Mouse (Mus musculus): ENCODE data around the gene Ccna2.
A peak's percentile ranks its signal among the peaks of the same experiment; 100 is the strongest.

Gene Ccna2

DNA sequence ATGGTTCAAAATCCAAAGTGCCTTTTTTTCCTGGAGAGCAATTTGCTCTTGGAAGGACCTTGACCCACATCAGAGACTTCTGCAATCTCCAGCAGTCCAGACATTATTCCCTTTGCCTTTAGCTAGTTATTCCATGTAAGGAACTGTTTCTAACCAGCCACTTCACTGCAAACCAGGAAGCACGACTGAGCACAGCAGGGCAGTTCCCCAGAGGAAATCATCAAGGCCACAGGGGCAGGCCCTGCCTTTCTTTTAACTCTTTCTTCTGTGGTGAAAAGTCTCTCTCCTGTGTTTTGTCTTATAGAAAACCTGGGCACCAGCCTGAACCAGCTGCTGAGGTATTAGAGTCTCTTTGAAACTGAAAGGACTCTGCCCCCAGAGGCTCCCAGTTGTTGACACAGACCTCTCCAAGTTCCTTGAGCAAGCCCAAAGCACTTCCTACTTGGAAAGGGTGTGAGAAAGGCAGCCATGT is 38.7 kb downstream of the Ccna2 start:
- no peak for DNase-seq (ENCODE audit: low read depth, low spot score)

DNA sequence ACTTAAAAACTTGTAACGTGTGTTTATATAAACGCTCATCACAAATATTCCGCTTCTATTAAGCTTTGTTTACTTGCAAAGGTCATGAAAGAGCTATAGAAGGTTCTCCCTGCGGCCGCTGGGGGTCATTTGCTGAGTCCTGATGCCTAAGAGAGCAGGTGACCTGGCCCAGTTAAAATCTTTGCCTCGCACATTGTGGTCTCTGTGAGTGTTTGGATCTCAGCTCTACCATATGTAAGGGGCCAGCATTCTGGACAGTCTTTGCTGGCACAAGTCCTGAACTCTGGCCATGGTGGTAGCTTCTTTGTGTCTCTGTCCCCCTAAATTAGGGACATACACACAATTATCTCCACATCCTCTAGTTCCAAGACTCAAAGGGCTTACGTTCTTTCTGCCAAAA is 39.2 kb downstream of the Ccna2 start:
- no peak for DNase-seq (ENCODE audit: low read depth, low spot score)

DNA sequence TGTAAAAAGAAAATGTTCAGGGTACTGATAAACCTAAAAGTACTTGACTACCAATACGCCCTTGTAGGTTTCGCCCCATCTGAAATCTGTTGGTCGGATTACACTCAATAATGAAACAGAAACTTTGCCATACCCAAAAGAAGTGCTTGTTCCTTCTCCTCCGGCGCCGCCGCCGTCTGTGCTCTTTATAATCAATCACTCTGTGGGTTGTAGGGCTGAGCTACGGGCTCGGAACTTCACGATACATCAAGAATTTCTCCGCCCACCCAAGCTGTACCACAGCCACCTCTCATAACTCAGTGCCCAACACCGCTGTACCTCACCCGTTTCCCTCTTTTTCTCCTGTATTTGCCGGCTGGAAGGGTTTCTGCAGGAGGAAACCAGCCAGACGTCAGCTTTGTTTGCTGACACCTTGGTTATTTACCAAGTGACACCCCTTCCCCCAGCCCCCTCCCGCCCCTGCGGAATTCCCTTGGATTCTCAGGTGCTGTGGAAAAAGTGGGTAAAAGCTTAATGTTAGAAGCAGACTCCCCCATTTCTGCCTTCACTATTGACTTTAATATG is 39.9 kb downstream of the Ccna2 start:
- DNase-seq (ENCODE audit: low read depth, low spot score): no peak

DNA sequence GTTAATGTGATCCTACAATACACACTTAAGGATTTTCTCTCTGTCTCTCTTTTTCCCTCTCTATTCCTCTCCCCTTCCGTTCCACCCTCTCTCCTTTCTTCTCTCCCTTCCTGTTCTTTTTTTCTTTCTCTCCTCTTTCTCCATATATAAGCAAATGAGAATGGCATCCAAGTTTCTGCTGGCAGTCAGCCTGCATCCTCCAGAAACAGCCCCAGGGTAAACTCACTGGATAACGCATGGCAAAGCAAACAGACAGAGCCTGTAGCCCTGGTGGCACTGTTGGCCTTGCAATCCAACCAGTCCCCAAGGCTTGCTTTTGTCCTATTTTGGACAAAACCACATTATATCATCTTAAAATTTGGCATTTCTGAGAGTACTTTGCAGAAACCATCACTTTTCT is 40.7 kb downstream of the Ccna2 start:
- peak; percentile 77 for DNase-seq (ENCODE audit: low read depth, low spot score)

DNA sequence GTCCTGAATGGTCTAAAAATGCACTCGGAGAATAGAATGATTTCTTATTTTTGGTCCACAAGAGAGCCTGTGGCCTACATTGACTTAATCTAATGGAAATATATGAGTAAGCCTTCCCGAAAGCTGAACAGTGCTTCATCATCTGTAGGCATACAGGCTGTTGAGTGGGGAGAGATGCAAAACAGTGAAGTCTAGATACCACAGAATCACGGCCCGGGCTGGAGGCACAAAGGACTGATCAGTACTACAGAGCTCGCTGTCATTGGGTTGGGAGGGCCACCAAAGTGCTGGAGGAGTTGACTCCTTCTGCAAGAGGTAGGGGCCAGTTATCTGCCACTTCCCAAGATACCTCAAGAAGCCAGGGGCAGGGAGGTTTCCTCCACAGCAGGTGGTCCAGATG is 41.2 kb downstream of the Ccna2 start:
- no peak for DNase-seq (ENCODE audit: low read depth, low spot score)

DNA sequence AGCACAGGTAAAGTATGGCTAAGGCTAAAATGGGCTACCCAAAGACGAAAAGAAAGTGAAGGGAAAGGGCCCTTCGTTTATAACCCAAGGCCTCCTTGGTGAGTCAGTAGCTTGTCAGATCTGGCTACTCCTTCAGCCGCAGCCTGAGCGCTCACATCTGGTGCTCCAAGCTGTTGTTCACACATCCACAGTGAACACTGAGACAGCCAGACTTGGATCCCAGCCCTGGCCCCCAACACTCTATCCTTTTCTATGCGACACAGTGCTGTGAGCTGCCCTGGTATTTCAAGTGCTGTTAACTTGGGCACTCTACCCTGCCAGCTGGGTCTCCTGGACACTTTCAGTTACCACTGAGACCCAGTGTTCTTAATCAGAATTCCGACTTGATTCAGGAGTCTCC is 41.6 kb downstream of the Ccna2 start:
- DNase-seq (ENCODE audit: low read depth, low spot score): peak; percentile 60

DNA sequence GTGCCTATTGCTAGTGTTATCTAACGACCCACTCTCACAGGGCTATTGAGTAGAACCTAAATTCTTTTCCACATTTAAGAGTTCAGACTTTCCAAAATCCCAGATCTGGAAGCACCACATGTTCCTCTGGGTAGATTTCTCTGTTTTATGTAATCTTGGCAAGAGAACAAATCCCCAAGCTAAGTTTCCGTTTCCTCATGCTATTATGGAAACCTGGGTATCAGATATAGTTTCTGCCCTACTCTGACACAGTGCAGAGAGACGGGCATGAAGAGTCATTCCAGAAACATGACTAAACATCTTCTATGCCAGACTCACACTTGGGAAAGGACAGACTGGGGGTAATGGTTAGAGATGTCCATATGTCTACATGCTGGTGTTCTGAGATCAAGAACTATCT is 47.5 kb downstream of the Ccna2 start:
- peak; percentile 71 for DNase-seq (ENCODE audit: low read depth, low spot score)

DNA sequence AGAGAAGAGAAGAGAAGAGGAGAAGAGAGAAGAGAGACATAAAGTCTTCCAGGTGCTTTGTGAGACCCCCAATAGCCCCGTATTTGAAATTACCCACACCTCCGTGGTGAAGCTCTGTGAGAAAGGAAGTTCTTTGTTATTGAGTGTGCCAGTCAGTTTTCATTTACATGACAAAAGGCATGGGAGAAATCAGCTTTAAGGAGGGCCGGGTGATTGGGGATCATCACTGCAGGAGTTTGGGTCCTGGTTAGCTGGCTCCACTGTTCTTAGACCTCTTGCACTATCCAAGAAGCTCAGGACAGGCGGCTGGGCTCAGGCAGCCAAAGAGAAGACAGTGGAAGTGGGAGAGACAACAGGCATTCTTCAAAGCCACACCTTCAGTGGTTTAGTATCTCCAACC is 49.8 kb downstream of the Ccna2 start:
- no peak for DNase-seq (ENCODE audit: low read depth, low spot score)

DNA sequence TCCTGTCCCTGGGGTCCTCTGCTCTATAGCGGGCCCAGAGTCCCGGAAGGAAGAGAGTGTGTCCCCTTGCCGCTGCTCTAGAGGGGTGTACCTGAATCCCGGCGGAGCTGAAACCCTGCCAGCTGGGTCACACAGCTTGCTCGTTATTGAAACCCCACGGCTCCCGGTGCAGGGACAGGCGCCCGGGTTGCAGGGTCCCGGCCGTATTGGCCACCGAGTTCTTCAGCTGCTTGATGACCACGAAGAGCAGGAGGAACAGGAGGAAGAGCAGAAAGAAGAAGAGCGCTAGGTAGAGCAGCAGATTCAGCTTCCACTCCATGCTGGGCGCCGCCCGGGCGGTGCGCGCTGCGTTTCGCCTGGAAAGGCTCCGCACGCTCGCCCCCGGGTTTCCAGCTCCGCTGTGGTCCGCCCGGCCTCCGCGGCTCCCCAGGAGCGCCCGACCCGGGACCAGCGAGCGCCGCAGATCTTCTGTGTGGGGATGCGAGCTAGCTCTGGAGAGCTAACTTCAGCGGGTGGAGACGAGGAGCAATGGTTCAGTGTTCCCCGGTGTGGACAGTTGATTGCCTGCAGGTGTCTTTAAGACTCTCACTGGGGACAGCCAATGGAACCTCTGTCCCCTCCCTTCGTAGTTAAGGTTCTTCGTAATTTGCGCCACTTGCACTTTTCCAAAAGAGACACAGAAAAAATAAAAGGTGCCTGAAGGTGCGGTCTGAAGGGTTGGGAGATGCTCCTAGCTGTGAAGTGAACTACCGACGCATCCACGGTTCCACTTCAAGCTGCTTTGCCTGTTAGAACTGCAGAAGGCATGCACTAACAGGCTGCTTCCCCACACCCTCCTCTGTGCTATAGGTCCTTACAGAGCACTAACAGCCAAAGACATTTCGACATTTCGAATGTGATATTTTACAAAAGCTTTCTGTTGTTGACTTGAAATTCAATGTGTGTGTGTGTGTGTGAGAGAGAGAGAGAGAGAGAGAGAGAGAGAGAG is 50.6 kb downstream of the Ccna2 start, which contains the start of gene Gm11549:
TSS of gene Gm11549 (minus strand) at position 741 of the 988 bp plus-strand sequence.
- no peak for DNase-seq (ENCODE audit: low read depth, low spot score)

DNA sequence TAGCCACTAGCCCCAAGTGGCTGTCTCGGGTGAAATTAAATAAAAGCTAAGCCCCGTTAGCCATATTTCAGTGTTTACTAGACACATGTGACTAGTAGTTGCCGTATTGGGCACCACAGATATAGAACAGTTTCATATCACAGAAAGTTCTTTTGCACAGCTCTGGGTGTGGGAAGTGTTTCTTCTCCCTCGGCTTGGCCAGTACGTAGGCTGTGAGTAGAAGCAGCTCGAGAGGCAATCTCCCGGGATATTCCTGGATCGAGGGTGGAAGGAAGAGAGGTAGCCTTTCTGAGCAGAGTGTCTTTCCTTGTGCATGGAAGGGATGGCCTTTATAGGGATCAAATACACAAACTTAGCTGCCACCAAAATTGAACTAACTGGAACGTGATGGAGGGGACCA is 55.8 kb downstream of the Ccna2 start:
- DNase-seq (ENCODE audit: low read depth, low spot score): no peak
